Mouse (Mus musculus): ENCODE data around the gene Ldhal6b. TPM values are rescaled to one million over a fixed set of nuclear protein-coding genes. Genes with fewer than 3 reads are reported as not detected.
A peak's percentile ranks its signal among the peaks of the same experiment; 100 is the strongest.

The Ldhal6b gene
- total RNA-seq, 1 experiment from 2014 or later = 1.1 TPM

- no peak for DNase-seq
Measured at GRCm38 (mm10) chr17:5410336-5410735, 8.2 kb downstream of the Ldhal6b start.

- DNase-seq = no peak
Measured at GRCm38 (mm10) chr17:5407030-5407429, 11.5 kb downstream of the Ldhal6b start.

- no peak for DNase-seq
Measured at GRCm38 (mm10) chr17:5406566-5406965, 12.0 kb downstream of the Ldhal6b start.

- no peak for DNase-seq
Measured at GRCm38 (mm10) chr17:5403885-5404284, 14.7 kb downstream of the Ldhal6b start.

- DNase-seq = peak; percentile 94
Measured at GRCm38 (mm10) chr17:5402624-5403023, 15.9 kb downstream of the Ldhal6b start.

- DNase-seq = peak; percentile 86
Measured at GRCm38 (mm10) chr17:5402069-5402468, 16.5 kb downstream of the Ldhal6b start.

GRCm38 (mm10) chr17:5401288-5401687 lies 17.3 kb downstream of the Ldhal6b start:
- no peak for DNase-seq

GRCm38 (mm10) chr17:5400435-5401090 lies 18.0 kb downstream of the Ldhal6b start:
- DNase-seq = no peak

- DNase-seq = peak; percentile 92
Measured at GRCm38 (mm10) chr17:5397148-5398007, 21.2 kb downstream of the Ldhal6b start.

- no peak for DNase-seq
Measured at GRCm38 (mm10) chr17:5396213-5396612, 22.4 kb downstream of the Ldhal6b start.

- DNase-seq = no peak
Measured at GRCm38 (mm10) chr17:5395454-5396205, 22.9 kb downstream of the Ldhal6b start.

- DNase-seq = no peak
Measured at GRCm38 (mm10) chr17:5390682-5391081, 27.9 kb downstream of the Ldhal6b start.

- no peak for DNase-seq
Measured at GRCm38 (mm10) chr17:5388351-5388750, 30.2 kb downstream of the Ldhal6b start.

- no peak for DNase-seq
Measured at GRCm38 (mm10) chr17:5386885-5387545, 31.6 kb downstream of the Ldhal6b start.

GRCm38 (mm10) chr17:5385694-5386093 lies 32.9 kb downstream of the Ldhal6b start:
- no peak for DNase-seq

GRCm38 (mm10) chr17:5377930-5378310 lies 40.6 kb downstream of the Ldhal6b start:
- peak; percentile 49 for DNase-seq

GRCm38 (mm10) chr17:5377151-5377929 lies 41.2 kb downstream of the Ldhal6b start:
- DNase-seq = no peak

GRCm38 (mm10) chr17:5372951-5373350 lies 45.6 kb downstream of the Ldhal6b start:
- no peak for DNase-seq

- no peak for DNase-seq
Measured at GRCm38 (mm10) chr17:5371521-5371920, 47.0 kb downstream of the Ldhal6b start.

- no peak for DNase-seq
Measured at GRCm38 (mm10) chr17:5371032-5371431, 47.5 kb downstream of the Ldhal6b start.
